Mouse (Mus musculus) embryonic facial prominence, embryonic 12.5 days (tissue): ENCODE data around the gene Olfr32. TPM values are rescaled to one million over a fixed set of nuclear protein-coding genes. Genes with fewer than 3 reads are reported as not detected.
"Not testable (repeated sequence)": the region's sequence is repeated elsewhere in the genome, so short reads cannot be mapped to it uniquely, and the experiment has no call there.

Experiments used
- ATAC-seq: fragments of 200-750 bp; cut with Nextera tagmentation; 2 replicates; pipeline ENCODE4 v1.8.0; 2017; ENCODE audit not compliant: insufficient number of reproducible peaks, insufficient read depth, low FRiP score, low TSS enrichment
- H3K27ac ChIP-seq: fragments of 300-500 bp; sonication (generic); 2 replicates; pipeline ENCODE4 v1.5.1; 2016; ENCODE audit warnings: mild to moderate bottlenecking
- H3K27me3 ChIP-seq: fragments of 300-500 bp; sonication (generic); 2 replicates; pipeline ENCODE4 v1.6.1; 2016; ENCODE audit warnings: mild to moderate bottlenecking, moderate library complexity
- H3K36me3 ChIP-seq: fragments of 300-500 bp; sonication (generic); 2 replicates; pipeline ENCODE4 v1.6.1; 2016; ENCODE audit warnings: mild to moderate bottlenecking
- H3K4me1 ChIP-seq: fragments of 300-500 bp; sonication (generic); 2 replicates; pipeline ENCODE4 v1.6.1; 2016
- H3K4me2 ChIP-seq: fragments of 300-500 bp; sonication (generic); replicated peaks from 2 replicates; pipeline ENCODE4 v1.6.1; 2016; ENCODE audit warnings: mild to moderate bottlenecking, moderate library complexity
- H3K4me3 ChIP-seq: fragments of 300-500 bp; sonication (generic); 2 replicates; pipeline ENCODE4 v1.5.1; 2016; ENCODE audit warnings: mild to moderate bottlenecking
- H3K9ac ChIP-seq: fragments of 300-500 bp; sonication (generic); 2 replicates; pipeline ENCODE4 v1.6.1; 2016; ENCODE audit warnings: mild to moderate bottlenecking, moderate library complexity
- H3K9me3 ChIP-seq: fragments of 300-500 bp; sonication (generic); 2 replicates; pipeline ENCODE4 v1.6.1; 2016; ENCODE audit warnings: mild to moderate bottlenecking, moderate library complexity
- WGBS: fragments of 180-500 bp; shearing (Covaris S2); methylation state at CpG from one replicate; pipeline ENCODE4 v1.1.7; 2016; 5-methylcytosine and 5-hydroxymethylcytosine counted together
- polyA plus RNA-seq: library from polyadenylated mRNA; unstranded; fragments of >200 nt; fragmentation: Nextera tagmentation; extraction: Ambion mirVana; gene quantifications from 2 replicates; pipeline ENCODE4 v1.2.1, GENCODE M21; 2016

Olfr32 gene
- not detected in 2 replicates for polyA plus RNA-seq

- no peak for ATAC-seq
- Histone ChIP-seq H3K27me3 (no peaks in the 10 kb centered on the region), H3K4me1 (no peaks in the 10 kb centered on the region), H3K27ac (no peak within 1 kb of the TSS), H3K9ac (no peak within 1 kb of the TSS), H3K36me3 (no peaks in the 10 kb centered on the region), H3K4me2 (no peak within 1 kb of the TSS), H3K4me3 (no peak within 1 kb of the TSS), H3K9me3 (no peaks in the 10 kb centered on the region)
Observed at GRCm38 (mm10) chr2:90142196-90142595, at the start of gene Olfr32. Gene Olfr32 (minus strand): TSS chr2:90142296.

GRCm38 (mm10) chr2:90187082-90187481, 45.0 kb upstream of the Olfr32 start:
- not testable (repeated sequence) for H3K4me2 ChIP-seq, H3K27me3 ChIP-seq, H3K9ac ChIP-seq, H3K27ac ChIP-seq, H3K9me3 ChIP-seq, H3K36me3 ChIP-seq, H3K4me1 ChIP-seq, H3K4me3 ChIP-seq, ATAC-seq
- no CpG with 5 or more reads among the region's 5 CpGs for WGBS

- H3K36me3 ChIP-seq, H3K4me1 ChIP-seq, H3K4me2 ChIP-seq, H3K4me3 ChIP-seq, H3K27ac ChIP-seq, H3K9ac ChIP-seq, H3K9me3 ChIP-seq, H3K27me3 ChIP-seq, ATAC-seq: not testable (repeated sequence)
- WGBS = no CpG with 5 or more reads among the region's 4 CpGs
Observed at GRCm38 (mm10) chr2:90186082-90186481, 44.0 kb upstream of the Olfr32 start.

GRCm38 (mm10) chr2:90153916-90154315, 11.8 kb upstream of the Olfr32 start:
- WGBS = 89% methylated on average over 9 of the region's 9 CpGs
- no peak for ATAC-seq
- no peaks in the 10 kb centered on the region for H3K27me3 ChIP-seq
- no peak overlapping the region for H3K27ac ChIP-seq
- H3K4me3 ChIP-seq = no peak overlapping the region
- no peaks in the 10 kb centered on the region for H3K4me1 ChIP-seq
- H3K36me3 ChIP-seq = no peaks in the 10 kb centered on the region
- no peaks in the 10 kb centered on the region for H3K9me3 ChIP-seq
- no peak overlapping the region for H3K9ac ChIP-seq
- H3K4me2 ChIP-seq = no peak overlapping the region

- Histone ChIP-seq H3K4me3 (no peak within 1 kb of the TSS), H3K4me1 (no peaks in the 10 kb centered on the region), H3K9ac (no peak within 1 kb of the TSS), H3K9me3 (no peaks in the 10 kb centered on the region), H3K36me3 (no peaks in the 10 kb centered on the region), H3K27ac (no peak within 1 kb of the TSS), H3K4me2 (no peak within 1 kb of the TSS), H3K27me3 (no peaks in the 10 kb centered on the region)
- WGBS = 96% methylated on average over 3 of the region's 3 CpGs
- no peak for ATAC-seq
Observed at GRCm38 (mm10) chr2:90152991-90153390, 10.9 kb upstream of the Olfr32 start, which contains the start of gene Olfr1270. Gene Olfr1270 (minus strand): TSS chr2:90153091.

- Histone ChIP-seq H3K4me1 (no peaks in the 10 kb centered on the region), H3K9ac (no peak within 1 kb of the TSS), H3K36me3 (no peaks in the 10 kb centered on the region), H3K27ac (no peak within 1 kb of the TSS), H3K4me2 (no peak within 1 kb of the TSS), H3K27me3 (no peaks in the 10 kb centered on the region), H3K9me3 (no peaks in the 10 kb centered on the region), H3K4me3 (no peak within 1 kb of the TSS)
- no peak for ATAC-seq
- 93% methylated on average over 1 of the region's 1 CpGs for WGBS
Observed at GRCm38 (mm10) chr2:90121312-90121711, 20.8 kb downstream of the Olfr32 start, which contains the start of gene Olfr1269. Gene Olfr1269 (minus strand): TSS chr2:90121412.

Other genes starting within 250 kb of the Olfr32 start
- not detected in 2 replicates for gene Olfr1258, start 215.0 kb downstream of the Olfr32 start, polyA plus RNA-seq
- gene Olfr1259, start 193.6 kb downstream of the Olfr32 start, polyA plus RNA-seq = 0.04 TPM in 1 of 2 replicates, not detected in the other
- gene Olfr1260, start 168.0 kb downstream of the Olfr32 start, polyA plus RNA-seq = not detected in 2 replicates
- gene Olfr1261, start 151.1 kb downstream of the Olfr32 start, polyA plus RNA-seq = not detected in 2 replicates
- not detected in 2 replicates for gene Olfr1262, start 142.2 kb downstream of the Olfr32 start, polyA plus RNA-seq
- gene Olfr1263, start 130.2 kb downstream of the Olfr32 start, polyA plus RNA-seq = not detected in 2 replicates
- not detected in 2 replicates for gene Olfr1264, start 116.7 kb downstream of the Olfr32 start, polyA plus RNA-seq
- gene Olfr1265, start 107.0 kb downstream of the Olfr32 start, polyA plus RNA-seq = not detected in 2 replicates
- not detected in 2 replicates for gene Olfr140, start 78.7 kb downstream of the Olfr32 start, polyA plus RNA-seq
- gene Olfr1269, start 20.9 kb downstream of the Olfr32 start, polyA plus RNA-seq = not detected in 2 replicates
- not detected in 2 replicates for gene Olfr1270, start 10.8 kb upstream of the Olfr32 start, polyA plus RNA-seq
- not detected in 2 replicates for gene Olfr1506, start 82.2 kb upstream of the Olfr32 start, polyA plus RNA-seq
- not detected in 2 replicates for gene Olfr142, start 115.3 kb upstream of the Olfr32 start, polyA plus RNA-seq
- not detected in 2 replicates for gene Olfr1271, start 128.7 kb upstream of the Olfr32 start, polyA plus RNA-seq
- not detected in 2 replicates for gene Olfr1272, start 150.5 kb upstream of the Olfr32 start, polyA plus RNA-seq
- not detected in 2 replicates for gene Gm13769, start 179.9 kb upstream of the Olfr32 start, polyA plus RNA-seq